Mouse (Mus musculus) right cerebral cortex, postnatal 4 days (tissue): ENCODE data around the gene Gal3st1.

Experiments
- DNase-seq: peaks from one replicate; pipeline ENCODE4 v3.0.0-alpha.2; 2022

Gene Gal3st1

GRCm38 (mm10) chr11:4035116-4035892 lies 51.9 kb downstream of the Gal3st1 start:
- DNase-seq, result no peak

DNA sequence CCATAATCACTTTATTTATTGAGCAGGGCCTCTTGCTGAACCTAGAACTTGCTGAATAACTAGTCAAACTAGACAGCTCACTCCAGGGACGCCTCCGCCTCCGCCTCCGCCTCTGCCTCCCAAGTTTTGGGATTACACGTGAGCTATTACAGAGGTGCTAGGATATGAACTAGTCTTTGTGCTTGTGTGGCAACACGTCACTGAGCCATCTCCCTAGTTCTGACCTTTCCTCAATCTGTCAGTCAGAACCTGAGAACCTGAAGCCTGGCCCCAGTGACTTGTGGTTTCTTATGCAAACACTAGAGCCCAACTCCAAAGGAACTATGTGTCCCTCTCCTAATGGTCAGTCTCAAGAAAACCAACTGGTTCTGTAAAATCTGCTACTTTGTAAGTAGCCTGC lies 52.5 kb downstream of the Gal3st1 start:
- no peak for DNase-seq

- no peak for DNase-seq
Observed at GRCm38 (mm10) chr11:4036365-4037084, 53.1 kb downstream of the Gal3st1 start.

DNA sequence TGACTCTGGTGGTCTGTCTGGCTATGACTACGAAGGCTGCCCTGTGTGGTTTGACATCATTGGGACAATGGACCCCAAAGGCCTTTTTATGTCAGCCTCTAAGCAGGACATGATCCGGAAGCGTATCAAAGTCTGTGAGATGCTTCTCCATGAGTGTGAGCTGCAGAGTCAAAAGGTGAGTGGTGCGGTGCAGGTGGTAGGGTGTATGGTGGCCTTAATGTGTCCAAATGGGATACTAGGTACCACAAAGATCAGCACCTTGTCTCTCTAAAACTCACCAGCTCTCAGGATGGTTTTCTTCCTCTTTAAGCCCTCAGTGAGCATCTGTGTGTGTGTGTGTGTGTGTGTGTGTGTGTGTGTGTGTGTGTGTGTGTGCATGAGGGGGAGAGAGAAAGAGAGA lies 56.5 kb downstream of the Gal3st1 start:
- DNase-seq, result no peak

DNA sequence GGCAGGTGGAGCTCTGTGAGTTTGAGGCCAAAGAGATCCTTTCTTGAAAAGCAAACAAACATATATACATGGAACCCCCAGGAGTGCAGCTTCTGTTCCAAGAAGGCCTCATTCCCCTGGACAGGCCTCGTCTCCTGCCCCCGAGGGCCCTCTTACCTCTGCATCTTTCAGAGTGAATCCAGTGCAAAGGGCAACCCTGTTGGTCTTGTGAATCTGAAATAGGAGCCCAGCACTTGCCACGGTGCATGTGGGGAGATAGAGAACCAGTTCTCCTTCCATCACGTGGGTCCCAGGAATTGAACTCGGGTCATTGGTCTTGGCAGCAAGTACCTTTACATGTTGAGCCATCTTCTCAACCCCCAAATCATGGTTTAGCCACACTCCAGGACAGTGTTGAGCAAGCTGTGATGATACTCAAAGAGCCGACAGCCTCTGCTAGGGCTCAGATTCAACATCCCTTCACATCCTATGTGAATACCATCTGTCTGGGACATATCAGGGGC lies 57.7 kb downstream of the Gal3st1 start:
- no peak for DNase-seq

DNA sequence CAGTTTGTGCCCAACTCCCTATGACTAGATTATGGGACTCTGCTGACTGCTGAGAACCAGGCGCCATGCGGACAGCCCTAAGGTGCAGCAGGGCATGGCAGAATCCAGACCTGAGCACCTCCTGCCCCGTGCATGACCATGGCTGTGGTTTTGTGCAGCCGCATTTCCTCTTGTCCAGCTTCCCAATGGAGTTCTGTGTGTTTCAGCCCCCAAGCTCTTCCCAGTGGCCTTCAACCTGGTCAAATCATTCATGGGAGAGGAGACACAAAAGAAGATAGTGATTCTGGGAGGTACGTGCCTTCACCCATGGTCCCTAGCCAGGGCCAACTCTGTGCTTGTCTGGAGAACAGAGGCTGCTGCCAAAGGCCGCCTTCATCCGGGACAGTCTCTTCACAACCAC lies 59.6 kb downstream of the Gal3st1 start:
- no peak for DNase-seq

- no peak for DNase-seq
Observed at GRCm38 (mm10) chr11:4046526-4046925, 63.1 kb downstream of the Gal3st1 start.

- no peak for DNase-seq
Observed at GRCm38 (mm10) chr11:4047766-4048165, 64.3 kb downstream of the Gal3st1 start.

DNA sequence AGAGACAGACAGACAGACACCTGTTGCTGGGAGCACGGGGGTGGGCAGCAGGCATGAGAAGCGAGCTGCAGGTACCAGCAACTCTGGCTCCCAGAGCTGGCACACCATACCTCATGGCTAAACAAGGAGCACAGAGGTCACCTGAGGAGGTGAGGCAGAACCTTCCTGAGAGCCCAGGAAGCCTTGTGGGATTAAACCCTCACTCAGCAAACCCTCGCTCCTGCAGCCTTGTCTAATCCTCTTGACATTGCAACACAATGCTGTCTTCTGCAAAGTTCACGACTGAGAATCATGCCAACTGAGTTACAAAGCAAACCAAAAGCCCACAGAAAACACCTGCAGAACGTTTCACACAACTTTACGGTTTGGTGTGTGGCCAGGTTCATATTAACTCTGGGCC lies 65.0 kb downstream of the Gal3st1 start:
- no peak for DNase-seq
